Mouse (Mus musculus): ENCODE measurements around the gene Runx3. TPM values are rescaled to one million over a fixed set of nuclear protein-coding genes. Genes with fewer than 3 reads are reported as not detected.

Gene Runx3
- 239 and 529 TPM in 2 replicates for polyA plus RNA-seq (2012; ENCODE audit: low replicate concordance)

DNA sequence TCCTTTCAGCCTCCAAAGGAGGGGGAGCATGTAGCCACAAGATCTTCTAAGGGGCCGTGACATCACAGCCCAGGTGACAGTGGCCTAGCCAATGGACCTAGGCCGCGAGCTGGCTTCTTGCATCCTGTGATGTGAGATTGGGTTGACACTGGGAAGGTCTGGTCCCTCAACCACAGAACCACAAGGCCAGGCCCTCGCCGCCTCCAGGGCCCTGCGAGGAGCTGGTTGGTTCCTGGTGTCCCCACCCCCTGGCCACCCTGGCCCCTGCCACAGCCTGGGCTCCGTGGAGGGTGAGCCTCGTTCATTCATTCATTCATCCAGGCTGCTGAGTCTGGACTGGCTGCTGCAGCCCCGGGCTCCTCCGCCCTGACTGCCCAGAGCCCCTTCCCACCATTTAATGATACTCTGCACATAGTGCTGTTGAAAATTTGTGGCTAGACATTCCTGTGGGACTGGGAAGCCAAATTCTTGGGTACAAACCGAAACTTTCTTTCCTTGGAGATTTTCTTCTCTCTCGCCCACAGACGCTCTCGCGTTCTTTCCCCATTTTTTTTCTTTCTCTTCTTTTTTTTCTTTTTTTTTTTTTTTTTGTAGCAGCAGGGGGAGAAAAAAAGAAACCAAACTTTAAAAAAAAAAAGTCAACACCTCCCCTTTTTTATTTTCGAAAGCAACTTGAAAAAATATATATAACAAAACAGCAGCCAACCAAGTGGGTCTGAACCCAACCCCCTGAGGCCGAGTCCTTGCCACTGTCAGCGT, at the start of gene Runx3:
Gene Runx3, plus strand, starts transcription at position 311 of the 759 bp plus-strand sequence.

Other genes starting within 250 kb of the Runx3 start
- 13.4 and 27.9 TPM in 2 replicates for gene Tmem50a, start 205.6 kb upstream of the Runx3 start, polyA plus RNA-seq (2012; ENCODE audit: low replicate concordance)
- 449 and 1,393 TPM in 2 replicates for gene Rsrp1, start 197.1 kb upstream of the Runx3 start, polyA plus RNA-seq (2012; ENCODE audit: low replicate concordance)
- 58.9 and 112 TPM in 2 replicates for gene Syf2, start 189.8 kb upstream of the Runx3 start, polyA plus RNA-seq (2012; ENCODE audit: low replicate concordance)
- gene Clic4, start 152.2 kb downstream of the Runx3 start, polyA plus RNA-seq (2012; ENCODE audit: low replicate concordance), result 16.1 and 18.9 TPM in 2 replicates
- gene Srrm1, start 232.7 kb downstream of the Runx3 start, polyA plus RNA-seq (2012; ENCODE audit: low replicate concordance), result 302 and 539 TPM in 2 replicates